Mouse (Mus musculus) left cerebral cortex, adult 2 months (tissue): ENCODE results near the gene Kcnh8. TPM values are rescaled to one million over a fixed set of nuclear protein-coding genes. Genes with fewer than 3 reads are reported as not detected.

Experiments used
- DNase-seq, 2 experiments: peaks; one replicate each; pipeline ENCODE4 v3.0.0; 2021 to 2022; ENCODE audit warnings: low spot score in 2 of 2, mixed read lengths in 1 of 2; ENCODE audit errors: extremely low spot score in 1 of 2
- H3K27ac ChIP-seq: fragments of 200-600 bp; 2 replicates; pipeline ENCODE4 v1.8.1; 2022
- H3K4me3 ChIP-seq: fragments of 200-600 bp; 2 replicates; pipeline ENCODE4 v1.8.1; 2022
- CTCF ChIP-seq: fragments of 200-600 bp; IDR thresholded peaks from 2 replicates; pipeline ENCODE4 v1.8.1; 2022; ENCODE audit warnings: antibody characterized with exemption, mild to moderate bottlenecking, moderate library complexity
- intact Hi-C: fragments of 180-260 bp; cut with DNase I; formaldehyde crosslinking; loops from one replicate; pipeline ENCODE4 v1.15.1; 2025
- total RNA-seq, 2 experiments: library from RNA; stranded (reverse); gene quantifications; 2 replicates each; pipeline ENCODE4 v1.2.3; 2021

Kcnh8 gene
- total RNA-seq, 2 experiments from 2014 or later: 0.59 to 0.87 TPM

DNA sequence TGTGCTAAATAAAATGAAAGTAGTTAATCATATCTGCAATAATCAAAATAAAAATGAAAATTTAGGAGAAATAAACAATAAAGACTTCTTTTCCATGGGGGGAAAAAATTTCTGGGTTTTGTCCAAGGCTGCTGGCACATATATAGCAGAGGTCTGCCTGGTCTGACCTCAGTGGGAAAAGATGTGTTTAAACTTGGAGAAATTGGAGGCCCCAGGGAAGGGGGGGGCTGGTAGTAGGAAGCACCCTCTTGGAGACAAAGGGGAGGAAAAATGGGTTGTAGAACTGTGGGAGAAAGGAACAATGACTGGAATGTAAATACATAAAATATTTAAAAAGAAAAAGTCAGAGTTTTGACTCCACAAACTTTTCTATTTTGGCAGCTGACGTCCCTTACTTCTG lies 276.5 kb downstream of the Kcnh8 start:
- no peak for DNase-seq
- no peak for TF ChIP-seq CTCF
- intact Hi-C loops: no loop called here
- H3K4me3 ChIP-seq: no peak overlapping the region
- no peak overlapping the region for H3K27ac ChIP-seq

DNA sequence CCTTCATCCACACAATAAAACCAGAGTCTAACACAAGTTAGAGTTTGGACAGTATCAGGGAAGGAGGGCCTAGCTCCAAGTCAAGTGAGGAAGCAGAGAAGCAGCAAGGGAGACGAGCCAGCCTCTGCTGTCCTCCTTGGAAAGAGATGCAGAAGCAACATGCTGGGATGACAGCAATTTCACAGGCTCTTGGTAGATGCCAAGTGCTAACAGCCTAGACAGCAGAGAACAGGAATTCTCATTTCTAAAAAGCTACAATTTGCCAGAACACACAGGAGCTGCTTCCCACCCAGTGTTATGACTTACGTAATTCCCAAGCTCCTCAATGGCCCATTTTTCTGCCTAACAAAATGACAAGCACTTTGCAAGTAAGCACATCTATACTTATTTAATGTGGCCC lies 277.5 kb downstream of the Kcnh8 start:
- Histone ChIP-seq H3K27ac (no peak overlapping the region), H3K4me3 (no peak overlapping the region)
- intact Hi-C loops: no loop called here
- TF ChIP-seq CTCF: no peak
- peak in 1 of 2 experiments; percentile 9 for DNase-seq

DNA sequence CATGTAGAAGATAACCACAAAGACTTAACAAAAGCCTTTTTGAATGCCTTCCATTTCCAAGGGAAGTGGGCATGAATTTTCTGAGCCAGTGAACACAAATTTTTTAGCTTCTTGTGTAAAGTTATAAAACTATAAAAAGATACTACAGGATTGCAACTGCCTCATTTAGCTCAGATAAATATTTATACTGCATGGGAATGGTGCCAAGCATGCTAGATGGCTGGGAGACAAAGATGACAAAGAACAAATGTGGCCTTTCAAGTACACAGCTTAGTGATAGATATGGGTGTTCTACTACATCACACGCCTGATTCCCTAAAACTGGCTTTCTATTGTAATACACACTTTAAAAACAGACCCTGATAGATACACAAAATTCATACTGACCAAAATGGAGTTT lies 282.7 kb downstream of the Kcnh8 start:
- no peak for DNase-seq
- intact Hi-C loops: no loop called here
- Histone ChIP-seq H3K4me3 (no peak overlapping the region), H3K27ac (no peak overlapping the region)
- no peak for TF ChIP-seq CTCF

DNA sequence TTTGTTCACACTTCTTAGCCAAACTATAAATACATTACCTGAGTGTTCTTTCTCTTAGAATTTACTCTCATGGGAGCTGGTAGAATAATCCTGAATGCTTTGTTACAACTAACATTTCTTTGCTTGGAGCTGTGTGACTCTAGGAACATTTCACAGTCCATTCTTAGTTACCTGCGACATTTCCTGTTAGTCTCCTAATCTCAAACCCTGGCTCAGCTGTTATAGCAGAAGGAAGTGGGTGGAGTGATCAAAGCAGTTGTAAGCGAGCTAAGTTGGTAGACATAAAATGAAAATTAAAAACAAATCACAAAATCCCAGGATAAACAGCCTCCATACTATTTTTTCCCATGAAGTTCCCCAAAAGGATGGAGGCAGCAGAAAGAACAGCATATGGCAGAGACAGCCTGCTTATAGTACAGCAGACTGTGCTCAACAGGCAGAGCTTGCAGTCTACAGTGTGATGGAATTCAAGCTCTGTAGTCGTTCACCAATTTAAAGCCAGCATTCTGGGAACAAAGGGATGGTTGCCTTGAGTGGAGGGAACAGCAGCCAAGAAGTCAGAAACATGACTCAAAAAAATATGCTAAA lies 318.1 kb downstream of the Kcnh8 start:
- H3K4me3 ChIP-seq: no peak overlapping the region
- intact Hi-C loops: loop anchor here (2.0 kb wide), 1 partner anchor 48 kb away; no protein-coding TSS in a partner anchor
- DNase-seq: peak; percentile 8 to 12
- no peak for TF ChIP-seq CTCF
- no peak overlapping the region for H3K27ac ChIP-seq

DNA sequence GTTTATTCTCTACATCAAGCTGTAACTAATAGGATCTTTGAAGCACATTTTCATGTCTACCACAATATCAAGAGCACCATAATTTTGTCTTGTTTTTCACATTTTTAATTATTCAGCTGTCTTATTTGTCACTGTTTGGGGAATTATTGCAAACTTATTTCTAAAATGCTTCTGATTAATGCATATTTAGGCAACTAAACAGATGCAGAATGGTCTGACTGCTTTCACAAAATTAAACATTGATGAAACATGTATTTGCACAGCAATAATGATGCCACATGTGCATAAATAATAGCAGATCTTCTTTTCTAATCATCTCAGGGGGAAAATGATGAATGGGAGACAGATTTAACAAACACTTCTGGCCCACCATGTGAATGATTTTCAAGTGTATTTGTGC lies 341.5 kb downstream of the Kcnh8 start:
- no peak for DNase-seq
- no peak overlapping the region for H3K27ac ChIP-seq
- TF ChIP-seq CTCF: no peak
- intact Hi-C loops: no loop called here
- no peak overlapping the region for H3K4me3 ChIP-seq

DNA sequence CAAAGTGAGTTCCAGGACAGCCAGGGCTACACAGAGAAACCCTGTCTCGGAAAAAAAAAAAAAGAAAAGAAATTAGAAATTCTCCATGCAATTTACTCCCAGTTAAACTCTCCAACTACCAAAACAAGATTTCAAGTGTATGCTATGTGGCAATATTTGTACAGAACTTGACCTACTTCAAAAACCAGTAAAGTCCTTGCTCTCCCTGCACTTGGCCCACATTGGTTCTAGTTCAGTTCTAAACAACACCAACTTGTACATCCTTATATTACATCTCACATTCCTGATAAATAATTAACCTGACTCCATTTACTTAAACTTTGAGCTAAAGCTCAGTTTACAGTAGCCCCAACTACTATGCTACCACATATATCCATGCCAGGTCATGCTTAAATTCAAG lies 370.2 kb downstream of the Kcnh8 start:
- intact Hi-C loops: no loop called here
- TF ChIP-seq CTCF: no peak

DNA sequence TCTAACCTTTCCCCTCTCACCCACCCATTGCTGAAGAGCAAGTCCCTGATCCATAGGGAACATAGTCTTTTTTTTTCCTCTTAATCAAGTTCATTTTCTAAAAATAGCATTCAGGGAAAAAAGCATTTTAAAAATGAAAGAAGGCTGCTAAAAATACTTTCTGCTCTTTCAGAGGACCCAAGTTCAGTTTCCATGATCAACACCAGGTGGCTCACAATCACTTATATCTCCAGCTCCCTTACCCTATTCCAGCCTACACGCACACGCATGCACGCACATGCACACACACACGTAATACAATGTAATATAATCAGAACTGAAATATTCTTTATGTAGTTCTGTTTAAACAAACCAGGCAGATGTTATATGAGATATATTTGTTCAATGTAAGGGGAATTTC lies 378.4 kb downstream of the Kcnh8 start:
- Histone ChIP-seq H3K4me3 (no peak overlapping the region), H3K27ac (no peak overlapping the region)
- no peak for DNase-seq
- intact Hi-C loops: no loop called here
- TF ChIP-seq CTCF: no peak; the same call in 1 of the 2 replicates

More for the DNA sequence above, 370.2 kb downstream of the Kcnh8 start:
- DNase-seq: no peak
- Histone ChIP-seq H3K27ac (no peak overlapping the region), H3K4me3 (no peak overlapping the region)
